Comparison of ENCODE assay signal across 23 mouse cellular contexts in the genomic region with DNA sequence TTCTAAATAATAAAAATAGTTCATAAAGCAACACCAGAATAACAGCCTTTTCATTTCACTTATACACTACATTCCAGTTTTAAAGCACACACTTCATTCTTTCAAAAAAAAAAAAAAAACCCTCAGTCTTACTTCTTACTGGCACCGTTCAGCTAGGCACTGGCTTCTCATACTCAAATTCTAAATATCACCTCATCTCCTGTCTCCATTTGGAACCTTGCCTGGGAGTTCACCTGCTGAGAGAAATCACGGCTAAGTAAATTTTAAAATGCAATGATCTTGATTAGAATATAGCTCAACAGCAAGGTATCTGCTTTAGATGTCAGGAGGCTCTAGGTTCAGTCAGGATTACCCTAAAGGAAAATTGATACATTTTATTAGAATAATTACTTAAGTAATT.
A peak's percentile ranks its signal among the peaks of the same experiment; 100 is the strongest.
DNase-seq lines count a peak whose midpoint lies in the region; ATAC-seq and TF ChIP-seq lines count a peak whose summit lies in the region.
"Had no signal": no experiment of that assay in that cellular context is flagged by ENCODE, and none has a peak within 500 bp of the region (broad histone marks: within the 10 kb centered on the region; RNA-seq: fewer than 3 reads in every experiment).

No protein-coding gene starts in this region.

- no peaks in the 10 kb centered on the region for H3K9me3 ChIP-seq in hindbrain, postnatal 0 days (ENCODE audit: low read length)
- no peaks in the 10 kb centered on the region for H3K9me3 ChIP-seq in hindbrain, embryonic 12.5 days (replicated peaks)
- H3K9me3 ChIP-seq: embryonic facial prominence, embryonic 12.5 days; G1E; liver, embryonic 12.5 days; midbrain, embryonic 12.5 days; neural tube, embryonic 13.5 days; stomach, embryonic 15.5 days had no signal

- no peaks in the 10 kb centered on the region for H3K4me1 ChIP-seq in hindbrain, postnatal 0 days (ENCODE audit: insufficient read depth, low read length)
- H3K4me1 ChIP-seq in hindbrain, embryonic 12.5 days, result no peaks in the 10 kb centered on the region
- H3K4me1 ChIP-seq: embryonic facial prominence, embryonic 12.5 days; liver, embryonic 12.5 days; midbrain, embryonic 12.5 days; neural tube, embryonic 13.5 days; stomach, embryonic 15.5 days had no signal

- H3K4me3 ChIP-seq in hindbrain, postnatal 0 days (ENCODE audit: low read length), result no peak overlapping the region
- H3K4me3 ChIP-seq in hindbrain, embryonic 12.5 days, result no peak overlapping the region
- H3K4me3 ChIP-seq: embryonic facial prominence, embryonic 12.5 days; liver, embryonic 12.5 days; midbrain, embryonic 12.5 days; neural tube, embryonic 13.5 days; stomach, embryonic 15.5 days had no signal

- no peak overlapping the region for H3K4me2 ChIP-seq in hindbrain, postnatal 0 days (ENCODE audit: low read depth, low read length)
- H3K4me2 ChIP-seq in hindbrain, embryonic 12.5 days (replicated peaks), result no peak overlapping the region
- H3K4me2 ChIP-seq: embryonic facial prominence, embryonic 12.5 days; liver, embryonic 12.5 days; midbrain, embryonic 12.5 days; neural tube, embryonic 13.5 days; stomach, embryonic 15.5 days had no signal

- no peaks in the 10 kb centered on the region for H3K27me3 ChIP-seq in hindbrain, postnatal 0 days (ENCODE audit: insufficient read depth, low read length)
- no peaks in the 10 kb centered on the region for H3K27me3 ChIP-seq in hindbrain, embryonic 12.5 days
- H3K27me3 ChIP-seq: embryonic facial prominence, embryonic 12.5 days; liver, embryonic 12.5 days; midbrain, embryonic 12.5 days; neural tube, embryonic 13.5 days; stomach, embryonic 15.5 days had no signal

- no peak overlapping the region for H3K27ac ChIP-seq in hindbrain, postnatal 0 days
- H3K27ac ChIP-seq in hindbrain, embryonic 12.5 days, result no peak overlapping the region
- H3K27ac ChIP-seq: embryonic facial prominence, embryonic 12.5 days; liver, embryonic 12.5 days; midbrain, embryonic 12.5 days; neural tube, embryonic 13.5 days; stomach, embryonic 15.5 days had no signal

- ATAC-seq in hindbrain, postnatal 0 days, result no peak
- no peak for ATAC-seq in hindbrain, embryonic 12.5 days (ENCODE audit: low FRiP score)
- ATAC-seq: forebrain, embryonic 14.5 days; intestine, embryonic 16.5 days; liver, embryonic 12.5 days; liver, postnatal 0 days had no signal

- no peaks in the 10 kb centered on the region for H3K36me3 ChIP-seq in hindbrain, postnatal 0 days (ENCODE audit: insufficient read depth, low read length)
- H3K36me3 ChIP-seq in hindbrain, embryonic 12.5 days, result no peaks in the 10 kb centered on the region
- H3K36me3 ChIP-seq: embryonic facial prominence, embryonic 12.5 days; G1E; liver, embryonic 12.5 days; midbrain, embryonic 12.5 days; neural tube, embryonic 13.5 days; stomach, embryonic 15.5 days had no signal

- intact Hi-C loops in heart, postnatal 36 days (cut with DNase I), result no loop called here

- no peak overlapping the region for H3K9ac ChIP-seq in hindbrain, postnatal 0 days (replicated peaks; ENCODE audit: low read length)
- no peak overlapping the region for H3K9ac ChIP-seq in hindbrain, embryonic 12.5 days
- H3K9ac ChIP-seq: embryonic facial prominence, embryonic 12.5 days; liver, embryonic 12.5 days; liver, postnatal 0 days; midbrain, embryonic 12.5 days; neural tube, embryonic 13.5 days; stomach, embryonic 15.5 days had no signal

- 40% methylated on average over 2 of the region's 2 CpGs for WGBS in hindbrain, postnatal 0 days
- WGBS in hindbrain, embryonic 12.5 days, result 72% methylated on average over 2 of the region's 2 CpGs

- TF ChIP-seq CTCF in hindbrain, postnatal 0 days (IDR thresholded peaks at IDR 0.05; ENCODE audit: low read depth), result no peak

- peak; percentile 45 for DNase-seq in hindbrain, postnatal 0 days (ENCODE audit: low spot score)
- peak; percentile 94 for DNase-seq in brain, adult 2 months (ENCODE audit: low read depth, low spot score)
- peak; percentile 76 to 84 for DNase-seq in cerebellum, adult 18-20 months
- peak; percentile 87 to 92 for DNase-seq in cerebellum, postnatal 10 days
- no peak for DNase-seq in heart, postnatal 36 days
- DNase-seq in gastrocnemius, postnatal 25 days, result no peak
- no peak for DNase-seq in heart, adult 11 months
- DNase-seq: adrenal gland, adult 8-10 months; heart, postnatal 14 days; kidney, adult 9 months; kidney, postnatal 14 days; liver, postnatal 0 days; lung, postnatal 36 days; right cerebral cortex, postnatal 14 days had no signal

Comparison
In these comparisons a context has a peak if more than half of its experiments do, and no peak if none do; other contexts are left out.
1. DNase-seq: peak in hindbrain, postnatal 0 days (single experiment), brain, adult 2 months (single experiment), cerebellum, adult 18-20 months (2 of 2) and cerebellum, postnatal 10 days (2 of 2); none in heart, postnatal 36 days (0 of 2), gastrocnemius, postnatal 25 days (single experiment) and heart, adult 11 months (single experiment).